Mouse (Mus musculus) lung, postnatal 0 days (tissue): ENCODE results near the gene 9130019O22Rik. TPM values are rescaled to one million over a fixed set of nuclear protein-coding genes. Genes with fewer than 3 reads are reported as not detected.

Experiments
- ATAC-seq: fragments of 200-750 bp; cut with Nextera tagmentation; 2 replicates; pipeline ENCODE4 v1.8.0; 2017; ENCODE audit warnings: moderate library complexity
- DNase-seq: peaks from one replicate; pipeline ENCODE4 v3.0.0-alpha.2; 2016; ENCODE audit warnings: low spot score
- H3K27ac ChIP-seq: fragments of 300-500 bp; sonication (generic); 2 replicates; pipeline ENCODE4 v1.5.1; 2014; ENCODE audit warnings: antibody characterized with exemption, mild to moderate bottlenecking, low read length, mixed read lengths
- H3K27me3 ChIP-seq: fragments of 300-500 bp; sonication (generic); replicated peaks from 2 replicates; pipeline ENCODE4 v1.6.1; 2014; ENCODE audit warnings: low read length, mixed read lengths; ENCODE audit not compliant: insufficient read depth
- H3K36me3 ChIP-seq: fragments of 300-500 bp; sonication (generic); 2 replicates; pipeline ENCODE4 v1.6.1; 2014; ENCODE audit warnings: low read length, mixed read lengths; ENCODE audit not compliant: insufficient read depth
- H3K4me1 ChIP-seq: fragments of 300-500 bp; sonication (generic); 2 replicates; pipeline ENCODE4 v1.6.1; 2014; ENCODE audit warnings: antibody characterized with exemption, low read depth, low read length, mixed read lengths; ENCODE audit not compliant: insufficient read depth
- H3K4me2 ChIP-seq: fragments of 300-500 bp; sonication (generic); replicated peaks from 2 replicates; pipeline ENCODE4 v1.6.1; 2014; ENCODE audit warnings: low read depth, mild to moderate bottlenecking, low read length, moderate library complexity, mixed read lengths
- H3K4me3 ChIP-seq: fragments of 300-500 bp; sonication (generic); 2 replicates; pipeline ENCODE4 v1.5.1; 2014; ENCODE audit warnings: low read depth, low read length
- H3K9ac ChIP-seq: fragments of 300-500 bp; sonication (generic); replicated peaks from 2 replicates; pipeline ENCODE4 v1.6.1; 2014; ENCODE audit warnings: low read depth, mild to moderate bottlenecking
- H3K9me3 ChIP-seq: fragments of 300-500 bp; sonication (generic); 2 replicates; pipeline ENCODE4 v1.6.1; 2016; ENCODE audit warnings: low read length, mixed read lengths
- CTCF ChIP-seq: IDR thresholded peaks from 2 replicates; pipeline ENCODE4 v1.5.1; 2016; ENCODE audit warnings: antibody characterized with exemption, mild to moderate bottlenecking
- EP300 ChIP-seq: IDR thresholded peaks from 2 replicates; pipeline ENCODE4 v1.6.1; 2016; ENCODE audit warnings: antibody characterized with exemption, mild to moderate bottlenecking, control low read depth
- WGBS: fragments of 180-500 bp; shearing (Covaris S2); extraction: QIAGEN DNeasy Blood & Tissue Kit; methylation state at CpG from one replicate; pipeline ENCODE4 v1.1.7; 2014; 5-methylcytosine and 5-hydroxymethylcytosine counted together
- polyA plus RNA-seq: library from polyadenylated mRNA; unstranded; fragments of >200 nt; fragmentation: Nextera tagmentation; extraction: Ambion mirVana; gene quantifications from 2 replicates; pipeline ENCODE4 v1.2.1, GENCODE M21; 2015

9130019O22Rik gene
- polyA plus RNA-seq, 1 experiment from 2014 or later: 5.4 TPM

DNA sequence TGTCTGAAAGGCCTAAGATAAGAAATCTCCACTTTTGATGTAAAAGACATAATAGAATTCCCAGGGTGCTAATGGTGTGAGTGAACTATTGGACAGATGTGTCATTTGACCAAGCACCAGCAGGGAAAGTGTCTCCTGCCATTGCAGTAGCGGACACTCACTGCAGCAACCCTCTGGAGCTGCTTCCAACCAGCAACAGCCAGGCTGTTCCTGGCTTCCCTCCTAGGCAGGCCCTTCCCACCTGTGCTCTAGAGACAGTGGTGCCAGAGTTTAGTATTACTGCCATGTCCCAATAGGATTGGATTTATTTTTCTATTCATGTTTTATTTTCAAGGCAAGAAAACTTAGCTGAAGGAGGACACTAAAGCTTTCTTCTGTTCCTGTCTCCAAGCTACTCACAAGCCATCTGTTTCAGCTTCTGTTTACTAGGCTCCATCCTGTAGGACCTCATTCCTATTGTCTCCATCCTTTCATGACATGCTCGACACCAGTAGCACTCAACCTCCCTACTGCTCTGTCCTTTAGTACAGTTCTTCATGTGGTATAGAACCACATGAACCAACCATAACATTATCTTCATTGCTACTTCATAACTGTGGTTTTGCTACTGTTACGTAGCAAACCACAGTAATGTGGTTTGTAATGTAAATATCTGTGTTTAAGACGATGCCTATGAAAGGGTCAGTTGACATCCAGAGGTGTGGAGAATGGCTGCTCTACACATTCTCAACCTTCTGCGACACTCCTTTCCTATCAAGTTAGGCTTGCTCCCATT, 35.5 kb downstream of the 9130019O22Rik start:
- no peak for TF ChIP-seq CTCF
- TF ChIP-seq EP300: no peak
- Histone ChIP-seq H3K4me2 (no peak overlapping the region), H3K4me3 (no peak overlapping the region), H3K27ac (no peak overlapping the region), H3K9me3 (no peaks in the 10 kb centered on the region), H3K9ac (no peak overlapping the region), H3K27me3 (no peaks in the 10 kb centered on the region), H3K36me3 (no peaks in the 10 kb centered on the region), H3K4me1 (no peaks in the 10 kb centered on the region; the same call in 1 of the 2 replicates)
- 75% methylated on average over 5 of the region's 5 CpGs for WGBS
- no peak for ATAC-seq
- no peak for DNase-seq

DNA sequence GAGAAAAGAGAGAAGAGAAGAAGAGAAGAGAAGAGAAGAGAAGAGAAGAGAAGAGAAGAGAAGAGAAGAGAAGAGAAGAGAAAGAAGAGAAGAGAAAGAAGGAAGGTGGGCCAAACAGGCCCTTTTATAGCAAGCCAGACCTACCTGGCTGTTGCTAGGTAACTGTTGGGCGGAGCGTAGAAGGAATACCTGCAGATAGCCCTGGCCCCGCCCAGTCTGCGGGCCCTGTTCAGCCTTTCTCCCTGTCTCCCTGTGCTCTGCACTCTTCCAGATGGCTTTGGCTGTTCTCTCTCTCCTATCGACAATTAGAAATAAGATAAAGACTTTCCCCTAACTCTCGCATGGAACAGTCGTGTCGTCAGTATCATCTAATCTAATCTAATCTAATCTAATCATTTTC, 40.3 kb downstream of the 9130019O22Rik start:
- H3K27ac ChIP-seq: peak overlapping the region; percentile 97
- H3K4me2 ChIP-seq: peak overlapping the region; percentile 78
- no peaks in the 10 kb centered on the region; the same call in 1 of the 2 replicates for H3K4me1 ChIP-seq
- H3K9me3 ChIP-seq: no peaks in the 10 kb centered on the region
- no peaks in the 10 kb centered on the region for H3K27me3 ChIP-seq
- no peak for TF ChIP-seq EP300
- TF ChIP-seq CTCF: no peak
- peak overlapping the region; percentile 83; the same call in 1 of the 2 replicates for H3K9ac ChIP-seq
- H3K36me3 ChIP-seq: 0 out of 2 replicates have a peak, but pooled peaks cover 4% of the 10 kb centered on the region
- DNase-seq (peak; percentile 85), ATAC-seq (peak; percentile 42)
- 14% methylated on average over 8 of the region's 8 CpGs for WGBS
- H3K4me3 ChIP-seq: peak overlapping the region; percentile 88

DNA sequence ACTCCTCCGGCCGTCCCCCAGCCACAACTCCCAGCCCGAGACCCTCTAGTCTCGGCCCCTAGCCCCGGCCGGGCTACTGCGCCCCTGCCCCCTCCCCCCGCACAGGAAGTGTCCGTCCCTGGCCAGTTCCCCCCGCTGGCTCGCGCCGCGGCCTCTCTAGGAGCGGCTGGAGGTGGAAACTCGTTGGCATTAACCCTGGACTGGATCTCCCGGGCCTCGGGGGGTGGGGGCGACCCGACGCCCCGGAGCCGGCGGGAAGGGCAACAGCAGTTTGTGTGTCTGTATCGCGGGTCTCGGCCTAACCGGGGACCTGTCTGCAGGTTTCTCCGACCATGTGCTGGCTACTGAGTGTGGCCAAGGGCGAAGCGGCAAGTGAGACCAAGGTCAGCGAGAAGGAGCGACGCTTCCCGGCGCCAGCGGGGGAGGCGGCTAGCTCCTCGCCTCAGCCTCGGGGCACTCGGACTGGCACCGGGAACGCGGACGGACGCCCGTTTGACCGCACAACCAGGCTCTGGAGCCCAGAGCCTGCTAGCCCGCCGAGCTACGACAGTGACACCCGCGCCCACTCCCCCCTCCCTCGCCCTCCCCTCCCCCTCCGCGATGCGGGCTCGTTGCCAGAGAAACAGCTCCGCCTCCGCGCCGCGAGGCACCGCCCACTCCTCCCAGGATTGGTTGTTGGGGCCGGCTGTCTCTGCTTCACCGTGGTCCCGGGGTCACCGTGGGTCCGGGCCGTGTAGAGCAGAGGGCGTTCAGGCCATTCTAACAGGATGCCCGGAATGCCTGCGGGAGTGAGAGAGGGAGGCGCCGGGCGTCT, 41.2 kb downstream of the 9130019O22Rik start, which contains the start of gene Zfp768:
Zfp768 (minus strand) TSS at position 78 of the 814 bp plus-strand sequence.
- 0 out of 2 replicates have a peak, but pooled peaks cover 4% of the 10 kb centered on the region for H3K36me3 ChIP-seq
- H3K27me3 ChIP-seq: no peaks in the 10 kb centered on the region
- peak within 1 kb of the TSS; percentile 97 for H3K27ac ChIP-seq
- peak within 1 kb of the TSS; percentile 88 for H3K4me3 ChIP-seq
- peak within 1 kb of the TSS; percentile 83 for H3K9ac ChIP-seq
- H3K4me1 ChIP-seq: no peaks in the 10 kb centered on the region; the same call in 1 of the 2 replicates
- peak; percentile 96 for DNase-seq
- no peak for TF ChIP-seq EP300
- no peak for TF ChIP-seq CTCF
- under 1% methylated on average over 60 of the region's 76 CpGs for WGBS
- H3K9me3 ChIP-seq: no peaks in the 10 kb centered on the region
- peak within 1 kb of the TSS; percentile 78 for H3K4me2 ChIP-seq
- peak; percentile 92 for ATAC-seq

DNA sequence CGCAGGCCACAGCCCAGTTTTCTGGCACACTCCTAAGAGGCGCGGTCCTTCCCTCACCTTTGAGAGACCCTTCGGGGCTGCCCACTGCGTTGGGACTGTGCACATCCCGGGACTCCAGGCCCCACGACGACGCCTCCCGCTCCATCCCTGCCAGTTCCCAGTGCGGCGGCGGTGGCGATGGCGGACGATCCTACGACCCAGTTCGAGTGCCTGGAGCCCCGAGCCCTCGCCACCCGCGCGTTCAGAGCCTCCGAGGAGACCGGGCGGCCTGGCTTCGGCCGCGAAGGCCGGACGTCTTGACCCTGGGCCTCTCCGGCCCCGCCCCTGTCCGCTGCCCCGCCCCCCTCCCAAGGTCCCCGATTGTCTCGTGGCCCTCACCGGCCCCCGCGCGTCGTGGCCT, 41.9 kb downstream of the 9130019O22Rik start:
- peak overlapping the region; percentile 78 for H3K4me2 ChIP-seq
- DNase-seq (peak; percentile 55), ATAC-seq (peak; percentile 60)
- peak overlapping the region; percentile 83 for H3K9ac ChIP-seq
- H3K4me1 ChIP-seq: no peaks in the 10 kb centered on the region; the same call in 1 of the 2 replicates
- H3K27ac ChIP-seq: peak overlapping the region; percentile 97
- WGBS: under 1% methylated on average over 29 of the region's 42 CpGs
- TF ChIP-seq EP300 (no peak), CTCF (no peak)
- H3K4me3 ChIP-seq: peak overlapping the region; percentile 88
- no peaks in the 10 kb centered on the region for H3K9me3 ChIP-seq
- 0 out of 2 replicates have a peak, but pooled peaks cover 4% of the 10 kb centered on the region for H3K36me3 ChIP-seq
- H3K27me3 ChIP-seq: no peaks in the 10 kb centered on the region

DNA sequence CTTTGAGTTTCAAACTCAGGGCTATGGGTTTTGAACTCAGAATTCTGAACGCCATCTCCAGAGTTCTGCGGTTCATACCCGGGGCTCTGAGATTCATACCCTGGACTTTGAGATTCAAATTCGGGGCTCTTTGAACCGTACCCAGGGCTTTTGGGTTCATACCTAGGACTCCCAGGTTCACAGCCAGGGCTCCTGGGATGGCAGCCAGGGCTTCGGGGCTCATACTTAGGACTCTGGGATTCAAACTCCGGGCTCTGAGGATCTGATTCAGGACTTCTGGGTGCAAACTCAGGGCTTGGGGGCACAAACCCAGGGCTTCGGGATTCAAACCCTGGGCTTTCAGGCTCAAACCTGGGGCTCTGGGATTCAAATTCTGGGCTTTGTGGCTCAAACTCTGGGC, 42.6 kb downstream of the 9130019O22Rik start:
- Histone ChIP-seq H3K4me1 (no peaks in the 10 kb centered on the region), H3K36me3 (0 out of 2 replicates have a peak, but pooled peaks cover 4% of the 10 kb centered on the region), H3K27me3 (no peaks in the 10 kb centered on the region), H3K4me2 (peak overlapping the region; percentile 78), H3K9me3 (no peaks in the 10 kb centered on the region), H3K4me3 (peak overlapping the region; percentile 88), H3K27ac (peak overlapping the region; percentile 97; the same call in 1 of the 2 replicates), H3K9ac (peak overlapping the region; percentile 83)
- whole genome bisulfite sequencing: 87% methylated on average over 8 of the region's 8 CpGs
- no peak for ATAC-seq
- DNase-seq: no peak
- TF ChIP-seq EP300 (no peak), CTCF (no peak)
